Mouse (Mus musculus) spleen, adult 2 months (tissue): ENCODE measurements around the gene Vmn2r29. TPM values are rescaled to one million over a fixed set of nuclear protein-coding genes. Genes with fewer than 3 reads are reported as not detected.
"Not testable (repeated sequence)": the region's sequence is repeated elsewhere in the genome, so short reads cannot be mapped to it uniquely, and the experiment has no call there.

Source experiments
- DNase-seq, 2 experiments: peaks; one replicate each; pipeline versions ENCODE4 v3.0.0 to v3.0.0-alpha.2; 2012 to 2021; ENCODE audit warnings: low spot score in 2 of 2, low read depth in 1 of 2
- H3K27ac ChIP-seq: fragments of 200-500 bp; 2 replicates; pipeline ENCODE4 v1.5.1; 2012; ENCODE audit warnings: low read length, inconsistent platforms; ENCODE audit not compliant: insufficient read depth
- H3K27me3 ChIP-seq: fragments of 200-500 bp; 2 replicates; pipeline ENCODE4 v1.6.1; 2012; ENCODE audit warnings: mild to moderate bottlenecking, moderate library complexity, low read length, inconsistent platforms; ENCODE audit not compliant: control insufficient read depth, insufficient read depth
- H3K36me3 ChIP-seq: fragments of 200-500 bp; 2 replicates; pipeline ENCODE4 v1.6.1; 2012; ENCODE audit warnings: mild to moderate bottlenecking, low read length, inconsistent platforms; ENCODE audit not compliant: control insufficient read depth, insufficient read depth
- H3K4me1 ChIP-seq: fragments of 200-500 bp; 2 replicates; pipeline ENCODE4 v1.6.1; 2011; ENCODE audit warnings: inconsistent platforms; ENCODE audit not compliant: control insufficient read depth, insufficient read depth, insufficient read length
- H3K4me3 ChIP-seq: fragments of 200-500 bp; 2 replicates; pipeline ENCODE4 v1.5.1; 2011; ENCODE audit warnings: mild to moderate bottlenecking, inconsistent platforms; ENCODE audit not compliant: insufficient read depth, insufficient read length; ENCODE audit errors: extremely low read depth
- CTCF ChIP-seq: fragments of 200-500 bp; IDR thresholded peaks from 2 replicates; pipeline ENCODE4 v1.5.1; 2011; ENCODE audit warnings: mild to moderate bottlenecking, inconsistent platforms; ENCODE audit not compliant: insufficient read depth, insufficient read length, insufficient replicate concordance; ENCODE audit errors: extremely low read depth
- POLR2A ChIP-seq: fragments of 200-500 bp; IDR thresholded peaks from 2 replicates; pipeline ENCODE4 v1.6.1; 2011; ENCODE audit warnings: low read depth, low read length, inconsistent platforms
- WGBS: fragments of 180-500 bp; shearing (Covaris S2); methylation state at CpG from one replicate; pipeline ENCODE4 v1.1.7; 2018; 5-methylcytosine and 5-hydroxymethylcytosine counted together
- polyA plus RNA-seq: library from polyadenylated mRNA; depleted of rRNA; stranded (reverse); fragments of >200 nt; gene quantifications from 2 replicates; pipeline ENCODE4 v1.2.3, GENCODE M21; 2012; rRNA removed

The Vmn2r29 gene
- polyA plus RNA-seq: not detected in 2 replicates

- H3K36me3 ChIP-seq, DNase-seq, H3K4me3 ChIP-seq, H3K4me1 ChIP-seq, H3K27ac ChIP-seq, H3K27me3 ChIP-seq: not testable (repeated sequence)
- no CpG with 5 or more reads among the region's 1 CpGs for WGBS
Measured at GRCm38 (mm10) chr7:7247228-7247627, at the start of gene Vmn2r29. Gene Vmn2r29 (minus strand): TSS chr7:7247328.

GRCm38 (mm10) chr7:7295595-7295994 lies 48.5 kb upstream of the Vmn2r29 start:
- Histone ChIP-seq H3K27ac (no peak overlapping the region), H3K36me3 (peaks cover 20% of the 10 kb centered on the region), H3K4me3 (no peak overlapping the region), H3K27me3 (no peaks in the 10 kb centered on the region), H3K4me1 (peaks cover 2% of the 10 kb centered on the region; the same call in 1 of the 2 replicates)
- no peak for TF ChIP-seq POLR2A
- TF ChIP-seq CTCF: peak; percentile 45; the same call in 1 of the 2 replicates
- WGBS: 71% methylated on average over 16 of the region's 16 CpGs
- DNase-seq: peak; percentile 28 to 54

GRCm38 (mm10) chr7:7281383-7281782 lies 34.3 kb upstream of the Vmn2r29 start:
- no peak for TF ChIP-seq CTCF
- no peak for TF ChIP-seq POLR2A
- peak in 1 of 2 experiments; percentile 18 for DNase-seq
- Histone ChIP-seq H3K4me3 (no peak overlapping the region), H3K27me3 (no peaks in the 10 kb centered on the region), H3K36me3 (peaks cover 13% of the 10 kb centered on the region), H3K4me1 (peaks cover 7% of the 10 kb centered on the region; the same call in 1 of the 2 replicates), H3K27ac (no peak overlapping the region)
- 0% methylated on average over 1 of the region's 1 CpGs for WGBS

GRCm38 (mm10) chr7:7277966-7278567 lies 30.9 kb upstream of the Vmn2r29 start, which contains the start of gene Gm45844:
Gene Gm45844 (minus strand): TSS chr7:7278289.
- peak; percentile 78; the same call in 1 of the 2 replicates for TF ChIP-seq CTCF
- WGBS: 40% methylated on average over 45 of the region's 45 CpGs
- H3K4me3 ChIP-seq: peak within 1 kb of the TSS; percentile 52; the same call in 1 of the 2 replicates
- peak; percentile 39 to 81 for DNase-seq
- H3K27ac ChIP-seq, H3K36me3 ChIP-seq, H3K27me3 ChIP-seq, H3K4me1 ChIP-seq: not testable (repeated sequence)

GRCm38 (mm10) chr7:7277556-7277955 lies 30.4 kb upstream of the Vmn2r29 start:
- H3K27me3 ChIP-seq, H3K36me3 ChIP-seq, H3K4me3 ChIP-seq, H3K4me1 ChIP-seq, DNase-seq, H3K27ac ChIP-seq: not testable (repeated sequence)
- WGBS: 60% methylated on average over 24 of the region's 24 CpGs

DNA sequence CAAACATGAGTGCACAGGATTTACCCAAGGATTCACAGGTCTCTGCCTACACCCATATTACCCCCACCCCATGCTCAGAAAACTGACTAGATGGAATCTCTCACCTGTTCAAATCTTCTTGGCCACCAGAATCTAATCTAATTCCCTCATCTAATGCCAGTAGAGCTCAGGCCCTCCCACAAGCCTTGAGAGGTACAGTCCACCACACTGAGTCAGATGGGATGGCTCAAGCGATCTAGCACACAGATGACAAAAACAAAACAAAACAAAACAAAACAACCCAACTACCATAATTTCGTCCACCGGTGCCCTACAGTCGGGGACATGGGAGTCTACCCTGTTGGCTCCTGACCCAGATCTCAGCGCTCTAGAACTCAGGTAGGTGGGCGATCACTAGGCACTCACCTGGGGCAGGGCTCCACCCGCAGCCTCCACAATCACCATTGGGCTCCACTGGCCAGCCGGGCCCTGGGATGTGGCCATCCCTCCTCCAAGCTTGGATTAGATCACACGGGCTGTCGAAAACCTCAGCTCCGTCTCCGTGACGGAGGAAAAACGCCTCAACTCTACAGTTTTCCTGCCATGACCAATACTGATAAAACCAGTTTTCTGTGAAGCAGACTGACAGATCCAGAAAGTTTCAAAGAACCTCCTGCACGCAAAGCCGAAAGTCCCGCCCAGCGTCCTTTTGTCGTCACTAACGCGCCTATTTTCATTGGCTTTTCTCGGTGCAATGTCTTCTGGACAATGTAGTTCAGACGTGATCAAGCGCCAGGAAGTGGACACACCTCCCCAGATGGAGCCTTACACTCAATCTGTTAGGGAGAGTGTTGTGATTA lies 37.6 kb downstream of the Vmn2r29 start, which contains the start of gene Zfp772:
Gene Zfp772 (minus strand): TSS at position 686 of the 839 bp plus-strand sequence.
- H3K4me3 ChIP-seq: peak within 1 kb of the TSS; percentile 58
- not testable (repeated sequence) for H3K27me3 ChIP-seq, H3K4me1 ChIP-seq, H3K27ac ChIP-seq, H3K36me3 ChIP-seq
- DNase-seq: peak; percentile 21 to 38
- under 1% methylated on average over 24 of the region's 24 CpGs for WGBS
